Mouse (Mus musculus) common myeloid progenitor, adult 5-6 weeks (primary cell): ENCODE data around the gene Rabl6. TPM values are rescaled to one million over a fixed set of nuclear protein-coding genes. Genes with fewer than 3 reads are reported as not detected.

Experiments
- ATAC-seq: replicated peaks from 2 replicates; pipeline ENCODE4 v1.8.0; 2016; ENCODE audit warnings: low read depth, mild to moderate bottlenecking, moderate TSS enrichment, inconsistent platforms; ENCODE audit not compliant: poor library complexity, severe bottlenecking
- total RNA-seq: library from RNA; stranded (forward); fragments of 200-1000, 187-1606 nt; gene quantifications from 2 replicates; pipeline ENCODE4 v1.2.3, GENCODE M21; 2017

Rabl6 gene
- total RNA-seq, 1 experiment from 2014 or later = 78.2 TPM

DNA sequence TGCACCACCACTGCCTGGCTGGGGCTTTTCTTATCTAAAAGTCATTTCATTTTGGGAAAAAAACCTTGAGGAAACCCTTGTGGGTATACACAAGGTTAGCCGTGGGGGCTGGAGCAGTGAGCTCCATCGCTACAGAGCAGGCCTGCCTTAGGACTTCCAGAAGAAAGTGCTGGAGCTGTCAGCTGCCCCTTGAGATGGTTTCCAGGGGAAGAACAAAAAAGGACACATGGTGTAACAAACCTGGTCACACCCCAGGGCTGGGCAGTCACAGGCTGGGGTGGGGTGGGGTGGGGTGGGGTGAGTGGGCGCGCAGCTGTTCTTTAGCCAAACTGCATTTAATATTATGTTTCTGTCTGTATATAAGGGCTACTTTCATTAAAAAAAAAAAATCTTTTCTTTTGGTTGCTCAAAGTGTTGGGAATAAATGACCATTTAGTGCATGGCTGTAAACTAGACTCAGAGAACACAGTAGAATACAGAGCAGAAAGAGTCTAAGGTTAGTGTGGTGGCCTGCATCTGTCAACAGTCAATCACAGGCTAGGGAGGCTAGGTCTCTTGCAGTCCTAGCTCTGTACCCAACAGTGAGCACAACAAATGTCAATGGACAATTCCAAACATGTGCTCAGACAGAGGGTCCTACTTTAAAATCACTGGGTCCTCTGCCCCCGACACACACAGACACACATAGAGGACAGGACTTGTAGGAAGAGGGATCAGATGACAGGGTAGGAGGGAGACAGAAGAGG is 11.4 kb downstream of the Rabl6 start:
- no peak for ATAC-seq

DNA sequence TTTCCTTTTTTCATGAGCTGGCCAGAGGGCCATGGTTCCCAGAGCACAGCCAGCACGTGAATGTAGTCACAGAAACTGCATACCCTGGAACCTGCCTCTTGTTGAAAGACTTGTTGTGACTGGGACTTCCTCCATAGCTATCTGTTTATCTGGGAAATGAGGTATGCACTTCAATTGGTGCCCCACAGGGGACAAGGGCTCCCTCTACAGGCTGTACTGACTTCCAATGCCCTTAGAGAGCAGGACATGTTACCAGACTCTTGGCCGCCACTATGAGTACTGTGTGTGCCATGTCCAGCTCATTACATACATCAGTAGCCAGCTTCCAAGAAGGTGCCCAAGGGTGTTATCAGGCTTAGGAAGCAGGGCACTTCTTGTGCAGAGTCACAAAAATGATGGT is 16.5 kb downstream of the Rabl6 start:
- peak; percentile 84 for ATAC-seq

DNA sequence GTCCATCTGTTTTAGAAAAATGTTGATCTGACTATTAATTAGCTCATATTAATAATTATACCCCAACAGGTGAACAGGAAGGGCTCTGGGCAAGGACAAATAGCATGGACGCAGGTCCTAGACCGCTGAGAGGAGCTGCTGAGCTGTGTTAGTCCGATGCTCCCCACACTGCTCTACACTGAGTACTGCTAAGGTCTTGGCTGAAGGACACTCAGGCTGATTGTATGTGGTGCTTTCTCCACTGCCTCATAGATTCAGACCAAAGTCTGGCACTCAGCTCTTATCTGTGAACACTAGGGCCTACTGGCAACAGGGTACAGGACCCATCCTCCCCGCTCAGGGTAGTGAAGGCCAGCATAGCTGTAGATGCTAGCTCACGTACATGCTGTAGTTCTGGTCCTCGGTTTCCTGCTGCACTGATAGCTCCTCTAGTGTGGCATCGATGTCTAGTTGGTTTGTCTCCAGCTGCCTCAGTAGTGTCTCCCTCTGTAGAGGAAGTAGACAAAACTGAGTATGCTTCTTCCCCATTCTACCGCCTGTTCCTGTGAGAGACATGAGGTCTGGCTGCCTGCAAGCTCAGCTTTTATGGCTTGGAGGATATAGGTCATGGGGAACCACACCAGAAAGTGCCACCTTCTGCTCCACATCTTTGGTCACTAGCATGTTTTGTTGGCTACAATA is 20.0 kb downstream of the Rabl6 start:
- no peak for ATAC-seq

DNA sequence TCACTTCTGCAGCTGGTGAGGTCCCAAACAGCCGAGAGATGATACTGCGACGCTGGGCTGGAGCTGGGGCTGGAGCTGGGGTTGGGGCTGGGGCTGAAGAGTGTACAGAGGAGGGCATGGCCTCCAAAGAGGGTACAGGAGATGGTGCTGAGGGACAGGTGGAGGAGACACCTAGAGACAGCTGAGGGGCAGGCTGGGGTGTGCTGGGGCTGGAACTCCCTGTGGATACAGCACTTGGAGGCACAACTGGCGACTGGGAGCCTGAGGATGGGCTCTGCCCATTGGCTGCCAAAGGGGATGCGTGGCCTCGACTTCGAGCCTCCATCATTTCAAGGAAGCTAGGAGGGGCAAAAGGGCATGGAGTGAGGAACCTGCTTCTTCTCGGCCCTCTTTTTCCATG is 21.0 kb downstream of the Rabl6 start:
- ATAC-seq = no peak

DNA sequence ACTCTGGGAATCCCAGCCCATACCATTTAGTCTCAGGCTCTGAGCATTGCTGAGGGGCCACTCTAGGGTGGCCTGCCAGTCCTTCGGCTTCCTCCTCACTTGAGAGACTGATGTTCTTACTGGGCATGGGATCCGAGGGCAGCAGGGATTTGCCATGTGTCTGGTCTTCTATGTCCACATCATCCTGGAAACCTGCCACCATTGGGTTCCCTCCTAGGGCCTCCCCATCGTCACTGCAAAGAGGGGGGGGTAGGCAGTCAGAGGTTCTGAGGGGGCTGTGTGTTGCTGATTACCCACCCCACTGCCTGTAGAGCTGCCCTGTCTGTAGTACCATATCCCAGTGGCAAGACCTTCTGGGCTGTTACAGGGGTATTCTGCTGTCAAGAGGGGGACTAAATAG is 22.7 kb downstream of the Rabl6 start:
- ATAC-seq = no peak

DNA sequence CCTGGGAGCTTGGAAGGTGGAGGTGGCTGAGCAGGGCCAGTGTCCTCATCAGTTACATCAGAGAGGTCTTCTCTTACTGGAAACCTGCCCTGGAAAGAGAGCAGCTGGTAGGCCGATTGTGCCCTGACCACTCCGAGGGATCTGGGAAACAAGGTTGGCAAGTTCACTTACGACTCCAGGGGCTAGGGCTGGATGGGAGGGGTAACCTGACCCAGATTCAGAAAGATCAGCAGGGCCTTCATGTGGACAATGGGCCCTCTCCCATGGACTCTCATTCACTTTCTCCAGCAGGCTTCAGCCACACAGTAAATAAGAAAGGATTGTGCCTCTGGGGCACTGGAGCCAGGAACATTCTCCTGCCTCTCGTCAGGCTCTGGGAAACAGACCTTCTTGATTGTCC is 23.5 kb downstream of the Rabl6 start:
- ATAC-seq = no peak

DNA sequence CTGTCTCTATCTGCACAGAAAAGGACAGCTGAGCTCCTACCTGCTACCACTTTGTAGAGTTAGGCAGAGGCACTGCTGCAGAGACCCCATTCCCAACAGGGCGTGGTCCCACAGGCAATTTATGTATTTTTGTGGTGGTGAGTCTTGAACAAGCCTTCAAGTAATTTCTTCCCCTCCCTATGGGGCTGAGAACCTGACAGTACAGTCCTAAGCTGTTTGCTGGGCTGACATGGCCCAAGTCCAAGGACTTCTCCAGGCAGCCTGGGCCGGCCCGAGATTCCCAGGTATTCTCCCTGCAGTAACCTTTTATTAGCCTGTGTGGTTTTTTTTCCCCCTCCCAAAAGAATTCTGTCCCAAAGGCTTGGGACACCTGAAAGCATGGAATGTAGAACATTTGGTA is 24.2 kb downstream of the Rabl6 start:
- no peak for ATAC-seq

DNA sequence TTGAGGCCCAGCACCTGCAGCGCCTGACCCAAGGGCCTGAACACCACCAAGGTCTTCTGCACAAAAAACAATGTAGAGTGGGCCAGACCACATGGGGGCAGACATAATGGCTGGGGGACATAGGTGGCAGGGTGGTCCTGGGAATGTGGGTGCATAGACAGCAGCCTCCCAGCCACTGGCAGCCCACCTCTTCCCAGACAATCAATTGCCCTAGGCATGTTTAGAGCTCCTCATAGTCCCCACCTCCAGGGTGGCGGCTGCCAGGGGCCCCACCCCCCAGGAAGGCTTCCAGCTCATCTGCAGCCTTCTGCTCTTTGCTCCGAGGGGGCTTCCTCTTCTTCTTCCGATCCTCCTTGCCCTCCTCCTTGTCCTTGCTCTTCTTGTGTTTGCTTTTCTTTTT is 24.8 kb downstream of the Rabl6 start:
- no peak for ATAC-seq

DNA sequence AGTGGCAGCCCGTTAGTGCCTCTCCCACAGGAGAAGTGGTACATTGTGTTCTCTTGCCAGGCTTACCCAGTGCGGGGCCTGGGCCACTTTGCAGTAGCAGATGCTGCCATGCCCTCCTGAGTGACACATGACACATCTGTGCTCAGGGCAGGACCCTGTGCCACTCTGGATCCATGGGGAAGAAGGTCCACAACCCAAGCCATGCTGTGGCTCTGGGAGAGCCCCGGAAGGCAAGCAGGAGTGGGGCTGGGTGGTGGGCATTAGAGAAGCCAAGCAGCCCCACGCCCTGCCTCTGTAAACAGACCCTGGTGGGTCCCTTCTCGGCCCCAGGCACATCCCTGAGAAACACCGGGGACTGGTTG is 25.2 kb downstream of the Rabl6 start:
- no peak for ATAC-seq

DNA sequence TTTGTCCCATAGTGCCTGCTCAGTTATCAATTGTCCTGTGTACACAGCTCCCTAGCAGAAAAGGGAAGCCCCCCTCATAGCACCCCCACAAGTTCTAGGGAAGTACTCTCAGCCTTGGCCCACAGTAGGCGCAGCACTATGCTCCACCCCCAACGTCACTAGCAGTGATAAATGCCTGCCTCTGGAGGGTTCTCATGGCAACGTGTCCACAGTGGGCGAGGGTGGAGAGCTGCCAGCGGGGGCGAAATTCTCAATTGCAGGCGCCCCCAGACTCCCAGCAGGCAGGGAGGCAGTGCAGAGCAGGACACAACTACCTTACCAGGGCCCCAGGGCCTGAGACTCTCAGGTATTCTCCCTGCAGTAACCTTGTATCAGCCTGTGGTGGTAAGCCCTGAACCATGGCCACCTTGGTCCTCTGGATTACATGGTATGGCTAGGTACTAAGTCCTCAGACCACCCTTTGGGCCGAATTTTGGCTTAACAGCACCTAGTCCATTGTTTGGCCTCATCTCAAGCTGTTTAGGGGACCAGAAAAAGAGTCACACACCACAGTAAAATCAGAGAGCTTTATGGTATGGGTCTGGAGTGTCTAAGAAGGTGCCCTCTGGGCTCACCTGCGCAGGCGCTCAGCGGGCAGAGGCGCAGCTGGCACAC is 25.7 kb downstream of the Rabl6 start:
- ATAC-seq = peak; percentile 40

DNA sequence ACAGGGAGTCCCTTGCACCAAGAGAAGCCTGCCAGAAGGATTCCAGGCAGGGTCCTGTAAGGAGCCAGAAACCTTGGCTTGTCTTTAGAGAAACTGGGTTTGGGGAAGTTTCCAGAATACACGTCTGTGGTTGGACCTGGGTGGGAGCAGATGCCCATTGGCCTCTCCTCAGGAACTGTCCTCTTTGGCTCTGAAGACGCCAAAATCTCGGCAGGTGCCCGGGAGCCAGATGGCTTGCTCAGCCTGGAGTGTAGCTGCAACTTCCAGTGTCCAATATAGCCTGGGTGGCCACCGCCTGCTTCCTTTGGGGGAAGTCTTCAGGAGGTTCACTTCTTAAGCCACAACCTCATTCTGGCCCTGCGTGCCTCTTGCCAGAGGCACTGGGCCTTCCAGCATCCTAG is 26.4 kb downstream of the Rabl6 start:
- ATAC-seq = 0 out of 2 replicates have a peak, but pooled peaks have one; percentile 9

DNA sequence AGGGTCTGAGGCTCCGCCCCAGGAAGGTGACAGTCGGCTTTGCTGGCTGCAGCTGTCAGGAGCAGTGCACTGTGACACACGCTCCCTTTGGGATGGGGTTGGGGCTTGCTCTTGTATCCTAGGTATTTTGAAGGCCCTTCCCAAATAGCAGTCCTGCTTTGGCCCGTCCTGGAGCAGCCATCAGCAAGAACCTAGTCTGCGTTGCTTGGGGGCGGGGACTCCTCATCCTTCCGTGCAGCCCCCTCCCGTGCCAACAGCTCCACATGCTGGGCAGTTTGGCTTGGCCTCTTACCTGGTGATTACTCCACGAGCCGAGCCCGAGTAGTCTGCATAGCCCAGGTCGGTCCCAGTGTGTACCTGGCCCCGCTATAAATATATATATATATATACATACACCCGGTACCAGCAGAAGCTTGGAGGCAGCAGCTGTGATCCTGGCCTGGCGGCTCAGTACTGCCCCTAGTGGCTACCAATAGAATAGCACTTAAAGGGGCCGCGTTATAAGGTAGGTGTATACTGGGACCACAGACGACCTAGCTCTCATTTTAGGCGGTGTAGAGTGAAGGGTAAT is 26.9 kb downstream of the Rabl6 start, which contains the start of gene Ajm1:
Gene Ajm1, minus strand, starts transcription at position 464 of the 571 bp plus-strand sequence.
- ATAC-seq = peak; percentile 73

DNA sequence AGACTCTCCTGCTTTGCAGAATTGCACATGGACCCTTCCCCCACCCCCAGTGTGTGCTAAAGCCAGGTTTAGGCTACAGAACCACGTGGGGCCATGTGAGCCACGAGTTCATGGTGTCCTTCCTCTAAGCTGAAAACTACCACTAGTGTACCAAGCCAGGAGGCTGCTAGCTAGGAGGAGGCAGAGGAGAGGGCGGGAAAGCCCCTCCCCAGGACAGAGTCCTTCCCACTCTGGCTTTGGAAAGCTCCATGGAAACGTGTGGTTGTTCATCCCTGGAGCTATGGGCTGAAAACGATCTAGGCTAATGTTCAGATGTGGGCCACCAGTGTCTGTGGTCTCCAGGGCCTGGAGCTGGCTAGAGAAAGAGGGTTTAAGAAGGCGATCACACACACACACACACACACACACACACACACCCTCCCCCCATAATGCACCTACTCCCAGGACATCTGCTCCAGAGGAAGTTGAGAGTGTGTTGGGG is 27.7 kb downstream of the Rabl6 start:
- ATAC-seq = no peak

DNA sequence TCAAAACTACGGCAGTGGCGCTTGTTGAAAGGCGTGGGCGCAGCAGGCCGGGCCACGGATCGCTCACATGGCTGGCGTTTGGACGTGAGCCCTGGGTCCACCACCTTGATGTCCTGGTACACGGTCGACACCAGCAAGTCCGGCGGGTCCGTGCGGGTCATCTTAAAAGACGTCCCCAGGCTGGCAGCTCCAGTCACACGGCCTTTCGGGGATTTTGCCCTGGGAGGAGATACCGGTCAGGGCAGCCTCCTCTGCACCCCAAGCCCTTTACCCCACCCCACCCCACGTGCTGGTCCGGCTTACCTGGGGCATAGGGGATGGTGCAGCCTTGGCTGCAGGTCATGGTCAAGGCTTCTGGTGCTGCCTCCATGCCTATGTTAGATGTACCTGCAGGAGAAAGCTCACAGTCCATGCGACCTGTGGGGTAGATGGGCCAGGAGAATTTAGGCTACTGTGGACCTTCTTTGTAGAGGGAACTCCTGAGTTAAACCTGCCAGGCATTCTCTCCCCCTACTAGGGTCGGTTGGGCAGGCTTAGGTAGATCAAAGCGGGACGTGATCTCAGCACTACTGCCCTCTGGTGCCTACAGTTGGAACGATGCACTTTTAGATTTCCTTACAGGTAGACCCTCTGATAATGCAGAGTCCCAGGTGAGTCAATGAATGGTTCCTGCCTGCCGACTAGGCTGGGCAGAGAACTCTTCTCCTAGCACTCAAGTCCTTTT is 28.4 kb downstream of the Rabl6 start:
- no peak for ATAC-seq

DNA sequence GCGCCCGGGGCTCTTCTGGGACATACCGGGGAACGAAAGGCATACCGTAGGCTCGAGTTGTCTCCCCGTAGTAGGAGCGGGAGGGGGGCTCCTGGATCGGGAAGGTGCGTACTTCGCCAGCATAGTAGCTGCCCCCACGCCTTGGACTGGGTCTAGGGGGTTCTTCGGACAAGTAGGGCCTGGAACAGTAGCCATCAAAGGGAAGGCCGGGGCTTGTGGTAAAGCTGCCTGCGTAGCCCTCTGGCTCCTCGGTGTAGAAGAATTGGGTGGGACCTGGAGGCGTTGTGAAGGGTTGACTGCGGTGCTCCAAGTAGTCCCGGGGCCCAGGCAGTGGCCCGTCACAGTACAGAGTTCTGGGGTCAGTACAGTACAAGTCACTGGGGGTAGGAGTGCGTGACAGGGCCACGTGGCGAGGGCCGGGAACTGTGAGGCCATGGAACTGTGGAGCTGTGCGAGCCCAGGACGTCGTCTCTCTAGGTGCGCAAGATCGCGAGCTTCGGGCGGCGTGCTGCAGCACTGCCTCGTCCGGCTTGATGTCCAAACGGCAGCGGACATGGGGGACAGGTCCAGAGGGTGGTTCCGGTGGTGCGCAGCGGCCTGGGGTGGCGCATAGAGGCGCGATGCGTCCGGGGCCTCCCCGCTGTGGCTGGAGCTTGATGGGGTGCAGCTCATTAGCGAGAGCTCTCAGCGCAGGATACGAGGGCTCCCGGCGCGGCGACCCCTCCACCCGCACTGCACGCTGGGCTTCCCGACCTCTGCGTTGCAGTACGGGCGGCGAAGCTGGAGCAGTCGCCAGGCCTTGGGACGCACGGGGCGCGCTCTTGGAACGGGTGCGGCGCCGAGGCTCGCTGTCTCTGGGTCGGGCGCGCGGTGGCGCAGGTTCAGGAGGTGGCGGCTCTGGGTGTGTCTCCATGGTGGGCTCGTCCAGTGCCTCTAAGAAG is 29.3 kb downstream of the Rabl6 start:
- no peak for ATAC-seq

DNA sequence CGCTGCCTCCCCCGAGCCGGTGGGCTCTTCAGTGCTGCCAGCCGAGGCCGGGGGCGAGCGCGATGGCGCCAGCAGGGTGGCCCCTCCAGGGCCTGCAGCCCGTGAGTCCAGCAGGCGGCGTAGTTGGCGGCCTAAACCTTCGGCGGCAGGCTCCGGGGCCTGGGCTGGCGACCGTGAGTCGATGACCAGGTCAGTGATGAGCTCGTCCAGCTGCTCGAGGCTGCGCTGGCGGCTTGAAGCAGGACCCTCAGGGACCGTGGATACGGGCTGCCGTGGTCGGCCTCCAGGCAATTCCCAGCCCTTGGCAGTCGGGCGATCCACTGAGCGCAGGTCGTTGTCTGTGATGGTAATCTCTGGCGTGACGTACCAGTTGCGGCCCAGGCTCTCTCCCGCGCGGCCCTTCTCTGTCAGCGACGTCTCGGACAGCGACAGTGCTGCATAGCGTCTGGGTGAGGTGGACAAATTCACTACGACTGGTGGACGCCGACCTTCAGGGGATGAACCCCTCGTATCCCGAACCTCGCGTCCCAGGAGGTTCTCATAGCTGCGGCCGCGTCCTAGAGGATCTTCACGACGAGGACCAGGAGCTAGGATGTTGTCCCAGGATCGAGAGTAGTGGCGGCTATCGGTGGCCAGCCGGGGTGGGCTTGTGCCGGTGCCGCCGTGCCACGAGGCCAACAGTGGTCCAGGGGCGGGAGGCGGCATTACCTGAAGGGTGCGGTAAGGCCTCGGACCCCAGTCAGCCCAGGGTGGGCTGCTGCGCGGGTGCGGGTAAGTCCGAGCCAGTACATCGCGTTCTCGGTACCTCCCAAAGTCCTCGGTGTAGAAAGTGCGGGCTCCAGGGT is 30.1 kb downstream of the Rabl6 start:
- no peak for ATAC-seq

DNA sequence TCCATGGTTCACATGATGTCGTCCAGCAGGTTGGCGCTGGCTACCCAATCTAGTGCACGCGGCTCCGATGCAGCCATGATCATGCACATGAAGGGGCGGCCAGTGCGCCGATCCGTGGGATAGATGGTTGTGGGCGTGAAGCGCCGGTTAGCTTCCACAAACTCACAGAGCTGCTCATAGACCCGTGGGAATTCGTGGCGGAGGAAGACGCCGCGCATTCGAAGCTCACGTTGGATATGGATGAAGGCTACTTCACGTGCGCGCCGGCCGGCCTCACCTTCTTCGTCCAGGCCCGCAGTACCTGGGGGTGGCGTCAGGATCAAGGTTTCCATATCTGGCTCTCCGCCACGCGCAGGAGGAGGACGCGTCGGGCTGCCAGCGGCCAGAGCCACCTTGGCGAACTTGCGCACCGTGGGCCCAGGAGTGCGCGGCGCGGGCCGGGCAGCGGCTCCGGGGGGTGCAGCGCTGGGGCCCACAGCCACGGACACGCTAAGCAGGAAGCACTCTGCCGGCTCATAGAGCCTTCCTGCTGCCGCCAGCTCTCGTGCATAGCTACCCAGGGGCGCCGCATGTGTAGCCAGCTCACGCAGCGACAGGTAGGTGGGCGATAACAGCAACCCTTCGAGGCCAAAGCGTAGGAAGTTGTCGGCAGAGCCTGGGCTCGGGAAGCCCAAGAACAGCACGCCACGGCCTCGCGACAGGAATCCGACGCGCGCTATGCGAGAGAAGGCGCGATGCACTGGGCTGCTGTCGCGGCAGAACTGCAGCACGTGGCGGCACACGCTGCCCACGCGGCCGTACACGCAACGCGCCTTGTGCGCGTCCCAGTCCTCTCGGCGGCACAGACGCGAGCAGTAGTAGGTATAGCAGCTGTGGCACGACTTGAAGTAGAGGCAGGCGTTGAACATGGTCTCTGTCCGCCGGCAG is 31.1 kb downstream of the Rabl6 start:
- no peak for ATAC-seq
